Mouse (Mus musculus) myocyte (in vitro differentiated cells): ENCODE measurements around the gene Bmp8b. TPM values are rescaled to one million over a fixed set of nuclear protein-coding genes. Genes with fewer than 3 reads are reported as not detected.

Experiments
- H3K27me3 ChIP-seq: one replicate; pipeline ENCODE4 v1.6.1; 2011; ENCODE audit not compliant: control insufficient read depth, insufficient read depth, insufficient read length
- H3K36me3 ChIP-seq: one replicate; pipeline ENCODE4 v1.6.1; 2011; ENCODE audit not compliant: control insufficient read depth, insufficient read depth
- H3K4me2 ChIP-seq: one replicate; pipeline ENCODE4 v1.6.1; 2011; ENCODE audit warnings: low read depth, control low read depth
- H3K4me3 ChIP-seq: one replicate; pipeline ENCODE4 v1.5.1; 2011; ENCODE audit warnings: mild to moderate bottlenecking, control low read depth, moderate library complexity
- H3K79me2 ChIP-seq: one replicate; pipeline ENCODE4 v1.6.1; 2011; ENCODE audit not compliant: control insufficient read depth, insufficient read depth
- H3ac ChIP-seq: one replicate; pipeline ENCODE4 v1.6.1; 2011; ENCODE audit not compliant: control insufficient read depth, insufficient read length
- CEBPB ChIP-seq: IDR thresholded peaks from 2 replicates; pipeline ENCODE4 v1.6.1; 2011; ENCODE audit warnings: mild to moderate bottlenecking, moderate library complexity; ENCODE audit not compliant: poor library complexity, insufficient read depth, severe bottlenecking
- E2F4 ChIP-seq: IDR thresholded peaks from one replicate; pipeline ENCODE4 v1.6.1; 2011; ENCODE audit warnings: mild to moderate bottlenecking, control low read depth, moderate library complexity; ENCODE audit not compliant: insufficient read depth
- MAX ChIP-seq: IDR thresholded peaks from one replicate; pipeline ENCODE4 v1.6.1; 2011; ENCODE audit warnings: low read depth, mild to moderate bottlenecking, control low read depth
- MYOD1 ChIP-seq, 3 experiments: IDR thresholded peaks; one replicate each; pipeline ENCODE4 v1.6.1; 2011; ENCODE audit warnings: control low read depth in 2 of 3, low read depth in 2 of 3, mild to moderate bottlenecking in 2 of 3, moderate library complexity in 1 of 3; ENCODE audit not compliant: insufficient read length in 2 of 3, control insufficient read depth in 1 of 3
- MYOG ChIP-seq, 3 experiments: IDR thresholded peaks; one replicate each; pipeline ENCODE4 v1.6.1; 2011; ENCODE audit warnings: control low read depth in 2 of 3, low read depth in 2 of 3, mild to moderate bottlenecking in 2 of 3; ENCODE audit not compliant: insufficient read length in 2 of 3, control insufficient read depth in 1 of 3, insufficient read depth in 1 of 3
- POLR2A ChIP-seq: IDR thresholded peaks from one replicate; pipeline ENCODE4 v1.6.1; 2011; ENCODE audit warnings: low read depth, mild to moderate bottlenecking, control low read depth, moderate library complexity; ENCODE audit not compliant: insufficient read length
- POLR2AphosphoS2 ChIP-seq: IDR thresholded peaks from one replicate; pipeline ENCODE4 v1.6.1; 2011; ENCODE audit warnings: low read depth, control low read depth; ENCODE audit not compliant: insufficient read length
- REST ChIP-seq: IDR thresholded peaks from one replicate; pipeline ENCODE4 v1.6.1; 2011; ENCODE audit warnings: mild to moderate bottlenecking, control low read depth, moderate library complexity; ENCODE audit not compliant: insufficient read depth, insufficient read length
- SRF ChIP-seq: IDR thresholded peaks from one replicate; pipeline ENCODE4 v1.6.1; 2011; ENCODE audit warnings: low read depth; ENCODE audit not compliant: control insufficient read depth, insufficient read length
- TCF12 ChIP-seq: IDR thresholded peaks from one replicate; pipeline ENCODE4 v1.6.1; 2011; ENCODE audit warnings: mild to moderate bottlenecking, control low read depth; ENCODE audit not compliant: poor library complexity, insufficient read depth, severe bottlenecking
- TCF3 ChIP-seq: IDR thresholded peaks from one replicate; pipeline ENCODE4 v1.6.1; 2011; ENCODE audit warnings: low read depth, control low read depth; ENCODE audit not compliant: insufficient read length
- USF1 ChIP-seq: IDR thresholded peaks from one replicate; pipeline ENCODE4 v1.6.1; 2011; ENCODE audit warnings: low read depth, mild to moderate bottlenecking, control low read depth, moderate library complexity
- polyA plus RNA-seq: library from polyadenylated mRNA; unstranded; fragments of >200 nt; fragmentation: generic; extraction: Trizol; gene quantifications from one replicate; pipeline ENCODE4 v1.2.1, GENCODE M21; 2012; ENCODE audit warnings: missing spikeins

The Bmp8b gene
- polyA plus RNA-seq, 1 experiment = 0.02 TPM

DNA sequence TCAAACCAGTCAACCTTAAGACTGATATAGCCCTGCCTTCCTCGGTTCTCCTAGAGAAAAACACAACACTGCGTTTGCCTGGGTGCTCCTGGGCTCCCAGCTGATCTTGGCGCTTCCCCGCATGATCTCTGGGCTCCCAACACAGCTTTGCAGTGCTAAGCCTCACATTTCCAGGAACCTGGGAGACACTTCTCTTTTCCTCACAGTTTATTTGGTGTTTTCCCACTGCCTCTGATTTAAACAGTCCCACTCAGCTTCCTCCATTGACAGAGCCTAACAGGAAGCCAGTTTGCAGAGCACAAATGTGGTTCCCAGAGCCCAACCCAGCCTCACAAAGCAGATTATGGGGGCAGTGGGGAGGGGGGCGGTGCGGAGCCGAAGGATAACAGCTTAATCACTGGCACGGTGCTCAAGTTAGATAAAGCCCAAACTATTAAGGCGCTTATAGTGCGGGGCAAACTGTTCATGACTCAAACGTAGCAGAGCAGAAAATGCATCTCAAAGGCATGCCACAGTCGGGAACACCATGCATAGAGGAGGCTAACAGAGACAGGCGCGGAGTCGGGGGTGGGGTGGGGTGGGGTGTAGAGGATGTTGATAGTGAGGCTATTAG, 57.4 kb downstream of the Bmp8b start:
- TF ChIP-seq POLR2AphosphoS2 (no peak), MYOD1 (IDR thresholded peaks at IDR 0.05; ENCODE audit: control insufficient read depth in 1 of 3, insufficient read length in 2 of 3, low read depth in 2 of 3) (no peak), POLR2A (no peak), REST (no peak), TCF12 (no peak), MAX (no peak), CEBPB (no peak), USF1 (no peak), E2F4 (no peak), SRF (no peak), MYOG (IDR thresholded peaks at IDR 0.05; ENCODE audit: control insufficient read depth in 1 of 3, insufficient read depth in 1 of 3, insufficient read length in 2 of 3, low read depth in 2 of 3) (no peak), TCF3 (no peak)
- H3K4me3 ChIP-seq = no peak overlapping the region

GRCm38 (mm10) chr4:123164157-123164556, 59.2 kb downstream of the Bmp8b start:
- TF ChIP-seq E2F4 (no peak), REST (no peak), SRF (no peak), MYOD1 (IDR thresholded peaks at IDR 0.05; ENCODE audit: control insufficient read depth in 1 of 3, insufficient read length in 2 of 3, low read depth in 2 of 3) (peak in 2 of 3 experiments; percentile 34 to 71), MYOG (IDR thresholded peaks at IDR 0.05; ENCODE audit: control insufficient read depth in 1 of 3, insufficient read depth in 1 of 3, insufficient read length in 2 of 3, low read depth in 2 of 3) (peak in 1 of 3 experiments; percentile 39), TCF12 (no peak), POLR2A (no peak), USF1 (no peak), MAX (no peak), POLR2AphosphoS2 (no peak), TCF3 (no peak)
- Histone ChIP-seq H3K27me3 (peaks cover 25% of the 10 kb centered on the region), H3K36me3 (no peaks in the 10 kb centered on the region), H3K4me3 (no peak overlapping the region), H3K79me2 (no peaks in the 10 kb centered on the region), H3ac (no peak overlapping the region), H3K4me2 (peak overlapping the region; percentile 26)

More for the DNA sequence above, 57.4 kb downstream of the Bmp8b start:
- H3K27me3 ChIP-seq = peaks cover 25% of the 10 kb centered on the region
- H3K4me2 ChIP-seq = no peak overlapping the region
- H3K36me3 ChIP-seq = no peaks in the 10 kb centered on the region
- H3K79me2 ChIP-seq = no peaks in the 10 kb centered on the region
- H3ac ChIP-seq = no peak overlapping the region

DNA sequence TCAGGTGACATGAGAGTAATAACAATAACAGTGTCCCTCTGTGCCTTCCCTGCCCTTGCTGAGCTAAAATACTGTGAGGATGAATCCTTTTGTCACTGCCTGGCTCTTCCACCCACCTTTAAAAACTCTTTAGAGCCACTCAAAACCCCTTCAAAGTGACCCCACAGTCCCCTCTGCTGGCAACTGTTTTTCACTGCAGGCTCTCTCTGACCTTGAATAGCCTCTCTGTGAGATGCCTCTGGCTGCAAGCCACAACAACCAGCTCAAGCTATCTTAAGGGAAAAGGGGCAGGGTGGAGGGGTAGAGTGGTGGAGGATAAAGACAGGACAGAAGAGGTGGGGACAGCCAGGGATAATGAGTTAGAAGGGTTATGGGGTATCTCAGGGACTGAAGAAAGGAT, 66.8 kb downstream of the Bmp8b start:
- TF ChIP-seq USF1 (no peak), POLR2AphosphoS2 (no peak), TCF3 (no peak), POLR2A (no peak), TCF12 (no peak), MAX (no peak), REST (no peak), CEBPB (no peak), E2F4 (no peak), SRF (no peak), MYOD1 (IDR thresholded peaks at IDR 0.05; ENCODE audit: control insufficient read depth in 1 of 3, insufficient read length in 2 of 3, low read depth in 2 of 3) (no peak), MYOG (IDR thresholded peaks at IDR 0.05; ENCODE audit: control insufficient read depth in 1 of 3, insufficient read depth in 1 of 3, insufficient read length in 2 of 3, low read depth in 2 of 3) (no peak)
- peaks cover 23% of the 10 kb centered on the region for H3K27me3 ChIP-seq
- H3K36me3 ChIP-seq = no peaks in the 10 kb centered on the region
- no peaks in the 10 kb centered on the region for H3K79me2 ChIP-seq
- H3ac ChIP-seq = no peak overlapping the region
- no peak overlapping the region for H3K4me3 ChIP-seq
- H3K4me2 ChIP-seq = no peak overlapping the region

Other genes starting within 250 kb of the Bmp8b start
- gene Cap1, start 219.1 kb upstream of the Bmp8b start, polyA plus RNA-seq = 167 TPM
- 7.5 TPM for gene Mfsd2a, start 144.0 kb upstream of the Bmp8b start, polyA plus RNA-seq
- 9.6 TPM for gene Mycl, start 109.5 kb upstream of the Bmp8b start, polyA plus RNA-seq
- gene Trit1, start 88.6 kb upstream of the Bmp8b start, polyA plus RNA-seq = 14.2 TPM
- not detected for gene Oxct2b, start 11.1 kb downstream of the Bmp8b start, polyA plus RNA-seq
- gene Ppie, start 34.8 kb downstream of the Bmp8b start, polyA plus RNA-seq = 65.0 TPM
- not detected for gene Hpcal4, start 78.1 kb downstream of the Bmp8b start, polyA plus RNA-seq
- gene Nt5c1a, start 96.3 kb downstream of the Bmp8b start, polyA plus RNA-seq = not detected
- 30.2 TPM for gene Heyl, start 128.4 kb downstream of the Bmp8b start, polyA plus RNA-seq
- 154 TPM for gene Pabpc4, start 157.2 kb downstream of the Bmp8b start, polyA plus RNA-seq
- gene Oxct2a, start 218.5 kb downstream of the Bmp8b start, polyA plus RNA-seq = 0.04 TPM
- gene Bmp8a, start 238.1 kb downstream of the Bmp8b start, polyA plus RNA-seq = 1.2 TPM